Mouse (Mus musculus): Measurements from ENCODE around the gene Efs. TPM values are rescaled to one million over a fixed set of nuclear protein-coding genes. Genes with fewer than 3 reads are reported as not detected.

Gene Efs
- total and polyA plus RNA-seq, 3 experiments = 1.9 to 5.1 (median 3.0) TPM

DNA sequence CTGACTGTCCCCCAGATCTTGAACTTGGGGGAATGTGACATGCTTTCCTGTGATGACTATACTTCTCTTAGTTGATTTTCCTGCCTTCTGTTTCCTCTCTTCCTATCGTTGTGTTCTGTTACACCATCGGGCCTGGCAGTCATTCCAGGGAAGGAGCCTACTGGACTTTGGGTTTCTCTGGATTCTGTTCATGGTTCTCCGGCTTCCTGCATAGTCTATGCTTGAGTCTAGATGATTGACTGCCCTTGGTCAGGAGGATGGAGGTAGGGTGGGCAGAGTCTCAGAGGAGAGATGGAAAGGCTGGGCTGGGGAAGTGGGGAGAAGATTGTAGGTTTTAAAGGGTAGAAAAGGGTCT is 14.2 kb upstream of the Efs start:
- 35% methylated on average over 3 of the region's 3 CpGs for WGBS
- Histone ChIP-seq H3K9ac (ENCODE audit: low read depth, low read length) (no peak overlapping the region), H3K4me3 (no peak overlapping the region), H3K27ac (no peak overlapping the region; the same call in 1 of the 2 replicates), H3K36me3 (ENCODE audit: control insufficient read depth, insufficient read depth, low read length) (no peaks in the 10 kb centered on the region), H3K4me1 (ENCODE audit: control insufficient read depth, insufficient read depth, low read length) (no peaks in the 10 kb centered on the region), H3K79me2 (replicated peaks; ENCODE audit: control insufficient read depth, insufficient read depth, low read length) (no peaks in the 10 kb centered on the region), H3K27me3 (ENCODE audit: control insufficient read depth, insufficient read depth, low read length) (no peaks in the 10 kb centered on the region)
- intact Hi-C loops (cut with DNase I) = no loop called here
- TF ChIP-seq CTCF (IDR thresholded peaks at IDR 0.05) (no peak), POLR2A (IDR thresholded peaks at IDR 0.05; ENCODE audit: insufficient read depth, low read depth, low read length) (no peak; the same call in 1 of the 2 replicates), EP300 (IDR thresholded peaks at IDR 0.05; ENCODE audit: insufficient read depth, low read depth, low read length) (no peak)
- no peak for DNase-seq

DNA sequence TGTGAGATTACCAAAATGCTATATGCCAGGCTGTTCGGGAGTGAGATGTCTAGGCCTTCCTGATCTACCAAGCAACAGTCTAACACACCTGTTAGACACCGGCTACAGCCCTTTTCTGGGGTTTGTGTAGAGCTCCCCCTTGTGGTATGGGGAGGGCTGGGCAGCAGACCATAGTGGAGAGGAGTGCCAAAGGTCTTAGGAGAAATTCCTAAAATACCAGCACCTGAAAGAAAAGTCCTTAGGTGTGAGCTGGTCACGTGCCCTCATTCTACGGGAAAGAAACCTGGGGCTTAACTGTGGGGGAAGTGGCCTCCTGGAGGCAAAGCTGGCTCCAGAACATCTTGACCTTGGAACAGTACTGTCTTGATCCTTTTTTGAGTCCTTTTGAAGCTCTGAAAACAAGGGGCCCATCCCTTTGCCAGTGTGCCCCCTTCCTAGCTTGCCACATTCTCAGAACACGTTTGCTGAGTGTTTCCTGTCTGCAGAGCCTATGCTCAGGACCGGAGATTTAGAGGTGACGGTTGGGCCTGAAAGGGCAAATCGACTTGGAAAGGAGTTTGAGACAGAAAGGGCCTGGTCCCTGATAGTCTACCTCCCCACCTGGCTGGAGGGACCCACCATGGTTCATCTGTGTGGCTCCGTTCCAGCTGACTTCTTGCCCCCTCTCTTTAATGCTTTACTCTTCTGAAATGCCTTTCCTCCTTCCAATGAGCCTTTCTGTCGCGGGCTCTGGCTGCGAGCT is 13.7 kb upstream of the Efs start:
- no peaks in the 10 kb centered on the region for H3K36me3 ChIP-seq (ENCODE audit: control insufficient read depth, insufficient read depth, low read length)
- H3K79me2 ChIP-seq (replicated peaks; ENCODE audit: control insufficient read depth, insufficient read depth, low read length) = no peaks in the 10 kb centered on the region
- H3K4me3 ChIP-seq = no peak overlapping the region
- no peak overlapping the region; the same call in 1 of the 2 replicates for H3K27ac ChIP-seq
- TF ChIP-seq POLR2A (IDR thresholded peaks at IDR 0.05; ENCODE audit: insufficient read depth, low read depth, low read length) = peak; percentile 80
- peak; percentile 99 for TF ChIP-seq EP300 (IDR thresholded peaks at IDR 0.05; ENCODE audit: insufficient read depth, low read depth, low read length)
- peak; percentile 92 for TF ChIP-seq CTCF (IDR thresholded peaks at IDR 0.05)
- peak; percentile 78 to 79 for DNase-seq
- H3K4me1 ChIP-seq (ENCODE audit: control insufficient read depth, insufficient read depth, low read length) = no peaks in the 10 kb centered on the region
- intact Hi-C loops (cut with DNase I) = loop anchor here (1.0 to 2.0 kb wide), 3 partner anchors 39 to 97 kb away; partner anchors contain the start of gene Ngdn
- H3K27me3 ChIP-seq (ENCODE audit: control insufficient read depth, insufficient read depth, low read length) = no peaks in the 10 kb centered on the region
- 39% methylated on average over 12 of the region's 12 CpGs for WGBS
- no peak overlapping the region for H3K9ac ChIP-seq (ENCODE audit: low read depth, low read length)

DNA sequence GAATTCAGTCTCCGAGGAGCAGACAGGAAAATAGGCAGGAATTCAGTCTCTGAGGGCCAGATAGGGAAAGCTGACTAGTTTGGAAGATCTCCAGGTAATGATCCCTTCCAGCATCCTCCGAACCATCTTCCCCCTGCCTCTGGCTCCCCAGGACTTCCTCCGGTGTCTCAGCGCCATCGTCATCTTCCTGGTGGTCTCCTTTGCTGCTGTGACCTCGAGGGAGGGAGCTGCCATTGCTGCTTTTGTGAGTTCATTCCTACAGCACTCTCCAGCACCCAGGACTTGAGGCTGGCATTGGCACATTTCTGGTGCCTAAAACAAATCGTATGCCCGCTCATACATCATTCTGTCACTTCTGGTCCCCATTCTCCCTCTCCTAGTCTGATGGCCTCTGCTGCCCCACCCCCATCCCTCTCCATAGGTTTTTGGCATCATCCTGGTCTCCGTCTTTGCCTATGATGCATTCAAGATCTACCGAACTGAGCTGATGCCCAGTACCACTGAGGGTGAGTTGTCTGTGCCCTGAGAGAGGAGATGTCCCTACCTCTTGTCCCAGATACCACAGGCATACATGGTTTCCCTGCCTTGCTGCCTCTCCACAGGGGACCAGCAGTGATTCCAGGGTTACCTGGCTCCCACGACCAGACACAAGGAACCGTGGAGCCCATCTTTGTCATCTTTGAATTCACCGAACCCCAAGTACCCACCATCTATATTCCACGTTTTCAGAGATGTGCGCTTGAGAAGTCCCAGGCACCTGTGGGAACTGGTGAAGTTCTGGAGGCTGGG is 12.7 kb upstream of the Efs start:
- H3K36me3 ChIP-seq (ENCODE audit: control insufficient read depth, insufficient read depth, low read length) = no peaks in the 10 kb centered on the region
- H3K9ac ChIP-seq (ENCODE audit: low read depth, low read length) = no peak overlapping the region
- peak in 1 of 2 experiments; percentile 56 for DNase-seq
- no peaks in the 10 kb centered on the region for H3K79me2 ChIP-seq (replicated peaks; ENCODE audit: control insufficient read depth, insufficient read depth, low read length)
- no peak overlapping the region for H3K27ac ChIP-seq
- no peaks in the 10 kb centered on the region for H3K4me1 ChIP-seq (ENCODE audit: control insufficient read depth, insufficient read depth, low read length)
- intact Hi-C loops (cut with DNase I) = loop anchor here (1.0 to 2.0 kb wide), 3 partner anchors 38 to 96 kb away; partner anchors contain the start of gene Ngdn
- WGBS = 43% methylated on average over 15 of the region's 15 CpGs
- H3K4me3 ChIP-seq = no peak overlapping the region
- H3K27me3 ChIP-seq (ENCODE audit: control insufficient read depth, insufficient read depth, low read length) = no peaks in the 10 kb centered on the region
- TF ChIP-seq CTCF (IDR thresholded peaks at IDR 0.05) = no peak
- TF ChIP-seq EP300 (IDR thresholded peaks at IDR 0.05; ENCODE audit: insufficient read depth, low read depth, low read length) = peak; percentile 100
- TF ChIP-seq POLR2A (IDR thresholded peaks at IDR 0.05; ENCODE audit: insufficient read depth, low read depth, low read length) = peak; percentile 89

DNA sequence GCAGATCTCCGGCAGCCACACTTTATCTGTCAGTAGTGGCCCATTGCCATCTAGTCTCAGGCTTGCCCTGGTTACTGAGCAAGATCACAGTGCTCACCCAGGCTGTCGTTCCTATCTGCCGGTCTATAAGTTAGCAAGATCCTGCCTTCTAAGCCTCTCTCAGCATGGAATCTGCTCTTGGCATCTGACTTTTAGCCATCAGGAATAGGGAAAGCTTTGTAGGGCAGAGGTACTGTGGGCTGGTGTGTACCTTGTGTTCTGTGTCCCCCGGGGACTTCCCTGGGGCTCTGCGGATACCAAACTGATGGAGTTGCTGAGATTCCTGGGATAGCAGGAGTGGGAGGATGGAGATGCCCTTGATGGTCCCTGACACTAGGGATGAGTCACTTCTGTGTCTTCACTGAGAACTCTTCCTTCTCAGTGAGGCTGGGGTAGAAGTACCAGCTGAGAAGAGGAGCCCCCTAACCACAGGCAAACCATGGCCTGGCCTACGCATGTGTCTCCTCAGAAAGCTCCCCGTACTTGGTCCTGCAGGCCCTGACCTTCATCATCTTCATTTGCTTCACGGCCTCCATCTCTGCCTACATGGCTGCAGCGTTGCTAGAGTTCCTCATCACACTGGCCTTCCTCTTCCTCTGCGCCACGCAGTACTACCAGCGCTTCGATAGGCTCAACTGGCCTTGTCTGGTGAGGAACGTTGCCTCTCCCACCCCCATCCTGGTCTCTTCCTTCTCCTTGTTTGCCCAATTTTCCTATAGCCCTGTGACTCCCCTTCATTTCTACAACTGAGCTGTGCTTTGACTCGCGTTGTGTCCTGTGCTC is 11.6 kb upstream of the Efs start:
- WGBS = 56% methylated on average over 16 of the region's 16 CpGs
- TF ChIP-seq EP300 (IDR thresholded peaks at IDR 0.05; ENCODE audit: insufficient read depth, low read depth, low read length) (peak; percentile 82; the same call in 1 of the 2 replicates), CTCF (IDR thresholded peaks at IDR 0.05) (no peak), POLR2A (IDR thresholded peaks at IDR 0.05; ENCODE audit: insufficient read depth, low read depth, low read length) (peak; percentile 64; the same call in 1 of the 2 replicates)

DNA sequence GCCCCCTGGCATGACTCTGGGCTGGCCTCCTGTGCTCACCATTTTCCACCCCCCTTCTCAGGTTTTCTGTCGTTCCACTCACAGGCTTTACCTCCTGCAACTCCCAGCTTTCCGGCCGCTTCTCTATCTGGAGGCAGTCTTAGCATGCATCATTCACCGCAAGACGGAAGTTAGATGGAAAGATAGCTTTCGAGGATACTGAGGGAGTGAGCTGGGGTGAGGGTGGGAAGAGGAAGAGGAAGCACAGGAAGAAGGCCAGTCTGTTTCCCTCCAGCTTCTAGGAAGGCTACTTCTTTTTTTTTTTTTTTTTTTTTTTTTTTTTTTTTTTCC is 10.9 kb upstream of the Efs start:
- intact Hi-C loops (cut with DNase I) = no loop called here
- 9% methylated on average over 6 of the region's 6 CpGs for WGBS
- Histone ChIP-seq H3K79me2 (replicated peaks; ENCODE audit: control insufficient read depth, insufficient read depth, low read length) (no peaks in the 10 kb centered on the region), H3K4me3 (no peak overlapping the region), H3K27ac (no peak overlapping the region), H3K27me3 (ENCODE audit: control insufficient read depth, insufficient read depth, low read length) (no peaks in the 10 kb centered on the region), H3K9ac (ENCODE audit: low read depth, low read length) (no peak overlapping the region), H3K4me1 (ENCODE audit: control insufficient read depth, insufficient read depth, low read length) (no peaks in the 10 kb centered on the region), H3K36me3 (ENCODE audit: control insufficient read depth, insufficient read depth, low read length) (no peaks in the 10 kb centered on the region)
- TF ChIP-seq EP300 (IDR thresholded peaks at IDR 0.05; ENCODE audit: insufficient read depth, low read depth, low read length) = 0 out of 2 replicates have a peak, but pooled peaks have one; percentile 20
- TF ChIP-seq CTCF (IDR thresholded peaks at IDR 0.05) = no peak
- peak; percentile 18; the same call in 1 of the 2 replicates for TF ChIP-seq POLR2A (IDR thresholded peaks at IDR 0.05; ENCODE audit: insufficient read depth, low read depth, low read length)
- DNase-seq = no peak

More for the DNA sequence above, 11.6 kb upstream of the Efs start:
- H3K4me3 ChIP-seq = no peak overlapping the region
- no peak for DNase-seq
- no peaks in the 10 kb centered on the region for H3K4me1 ChIP-seq (ENCODE audit: control insufficient read depth, insufficient read depth, low read length)
- no peak overlapping the region for H3K27ac ChIP-seq
- H3K27me3 ChIP-seq (ENCODE audit: control insufficient read depth, insufficient read depth, low read length) = no peaks in the 10 kb centered on the region
- intact Hi-C loops (cut with DNase I) = loop anchor here (2.0 kb wide), 2 partner anchors 77 to 95 kb away; partner anchors contain the start of gene Ngdn
- no peaks in the 10 kb centered on the region for H3K79me2 ChIP-seq (replicated peaks; ENCODE audit: control insufficient read depth, insufficient read depth, low read length)
- H3K36me3 ChIP-seq (ENCODE audit: control insufficient read depth, insufficient read depth, low read length) = no peaks in the 10 kb centered on the region
- no peak overlapping the region for H3K9ac ChIP-seq (ENCODE audit: low read depth, low read length)

Data from heart, adult 2 months (tissue).